In genomic region chr14:38937481-38937880, GRCm38 (mm10) we compare ENCODE assay signal across 29 mouse cellular contexts.
"Had no signal": no experiment of that assay in that cellular context is flagged by ENCODE, and none has a peak within 500 bp of the region (broad histone marks: within the 10 kb centered on the region; RNA-seq: fewer than 3 reads in every experiment).

No protein-coding gene starts in this region.

- H3K9me3 ChIP-seq: heart, embryonic 10.5 days; hindbrain, embryonic 10.5 days; hindbrain, embryonic 12.5 days; intestine, embryonic 15.5 days; limb, embryonic 10.5 days; limb, embryonic 12.5 days; liver, embryonic 13.5 days; liver, embryonic 15.5 days had no signal

- H3K27ac ChIP-seq: gastrocnemius, adult 2 months; heart, embryonic 10.5 days; hindbrain, embryonic 10.5 days; hindbrain, embryonic 12.5 days; hindbrain, embryonic 14.5 days; intestine, embryonic 15.5 days; kidney, postnatal 0 days; left cerebral cortex, adult 2 months; limb, embryonic 10.5 days; limb, embryonic 12.5 days; liver, embryonic 13.5 days; liver, embryonic 15.5 days had no signal

- H3K4me3 ChIP-seq: gastrocnemius, adult 2 months; heart, embryonic 10.5 days; heart, embryonic 12.5 days; hindbrain, embryonic 10.5 days; hindbrain, embryonic 12.5 days; intestine, embryonic 15.5 days; left cerebral cortex, adult 2 months; limb, embryonic 10.5 days; limb, embryonic 12.5 days; liver, embryonic 13.5 days; liver, embryonic 15.5 days had no signal

- DNase-seq: gastrocnemius, adult 2 months; gastrocnemius, postnatal 10 days; gastrocnemius, postnatal 25 days; heart, adult 18-20 months; heart, postnatal 10 days; heart, postnatal 4 days; kidney, adult 18-20 months; kidney, adult 8-10 months; kidney, postnatal 14 days; kidney, postnatal 36 days; layer of hippocampus, adult 9-11 months; liver; liver, embryonic 13.5 days; liver, postnatal 0 days had no signal

- ATAC-seq: hindbrain, embryonic 16.5 days; inflammation-experienced regulatory T-cells, adult 6 months; intestine, embryonic 15.5 days; intestine, postnatal 0 days; liver, postnatal 0 days had no signal

- H3K4me1 ChIP-seq: heart, embryonic 10.5 days; heart, embryonic 12.5 days; hindbrain, embryonic 10.5 days; hindbrain, embryonic 12.5 days; intestine, embryonic 15.5 days; limb, embryonic 10.5 days; limb, embryonic 12.5 days; liver, embryonic 13.5 days; liver, embryonic 15.5 days had no signal

- H3K4me2 ChIP-seq: heart, embryonic 12.5 days; hindbrain, embryonic 12.5 days; hindbrain, embryonic 14.5 days; intestine, embryonic 15.5 days; limb, embryonic 12.5 days; liver, embryonic 11.5 days; liver, embryonic 13.5 days; liver, embryonic 15.5 days had no signal

- H3K27me3 ChIP-seq: heart, embryonic 12.5 days; hindbrain, embryonic 12.5 days; intestine, embryonic 15.5 days; limb, embryonic 12.5 days; liver, embryonic 13.5 days; liver, embryonic 15.5 days had no signal

- H3K9ac ChIP-seq: heart, embryonic 12.5 days; hindbrain, embryonic 12.5 days; hindbrain, embryonic 14.5 days; intestine, embryonic 15.5 days; limb, embryonic 12.5 days; liver, embryonic 13.5 days; liver, embryonic 15.5 days; liver, postnatal 0 days had no signal

- H3K36me3 ChIP-seq: heart, embryonic 10.5 days; heart, embryonic 12.5 days; hindbrain, embryonic 10.5 days; hindbrain, embryonic 12.5 days; intestine, embryonic 15.5 days; limb, embryonic 10.5 days; limb, embryonic 12.5 days; liver, embryonic 13.5 days; liver, embryonic 15.5 days had no signal
